Mouse (Mus musculus) CD4-positive helper T cell, adult 2 months (primary cell): ENCODE data around the gene Eif2ak3.

Source experiments
- DNase-seq: peaks from one replicate; pipeline ENCODE4 v3.0.0-alpha.2; 2012; ENCODE audit warnings: low read depth, missing footprints, low spot score

The Eif2ak3 gene

DNA sequence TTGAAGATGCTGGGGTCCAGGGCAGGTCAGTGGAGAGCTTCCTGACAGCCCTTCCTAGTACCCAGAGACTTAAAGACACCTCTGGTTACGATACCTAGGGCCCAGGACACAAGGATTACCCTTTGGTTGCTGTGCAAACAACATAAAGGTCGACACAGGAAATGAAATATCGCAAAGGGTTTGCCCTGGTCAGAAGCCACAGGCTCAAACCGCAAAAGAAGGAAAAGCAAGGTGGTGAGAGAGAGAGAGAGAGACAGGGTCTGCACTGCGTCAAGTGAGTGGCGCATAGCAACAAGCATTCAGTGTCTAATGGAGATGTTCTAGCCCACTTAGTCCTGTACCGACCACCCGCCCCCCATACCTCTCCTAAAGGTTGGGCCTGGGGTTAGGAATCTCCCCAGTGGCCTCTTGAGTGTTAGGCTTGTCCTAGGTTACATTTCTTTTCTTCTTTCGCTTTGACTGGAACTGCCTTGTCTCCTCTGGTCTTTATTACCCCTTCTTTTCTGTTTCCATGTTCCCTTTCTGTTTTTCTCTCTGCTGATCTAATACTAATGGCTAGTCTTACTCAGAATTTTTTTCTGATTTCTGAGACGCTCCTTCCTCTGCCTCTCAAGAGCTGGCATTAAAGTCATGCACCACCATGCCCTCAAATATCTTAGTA is 13.0 kb upstream of the Eif2ak3 start:
- DNase-seq: peak; percentile 12

DNA sequence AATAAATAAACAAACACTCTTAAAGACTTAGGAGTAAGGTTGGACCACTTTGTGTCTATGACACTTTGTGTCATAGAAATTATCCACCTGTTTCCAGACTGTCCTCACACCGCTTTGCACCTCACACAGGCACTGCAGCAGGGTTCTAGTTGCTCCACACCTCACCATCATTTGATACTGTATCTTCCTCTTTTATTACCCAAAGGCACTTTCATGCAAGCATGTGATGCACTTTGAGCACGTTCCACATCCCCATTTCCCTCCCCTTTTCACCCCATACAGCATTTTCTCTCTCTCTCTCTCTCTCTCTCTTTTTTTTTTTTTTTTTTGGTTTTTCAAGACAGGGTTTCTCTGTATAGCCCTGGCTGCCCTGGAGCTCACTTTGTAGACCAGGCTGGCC is 7.0 kb upstream of the Eif2ak3 start:
- no peak for DNase-seq

DNA sequence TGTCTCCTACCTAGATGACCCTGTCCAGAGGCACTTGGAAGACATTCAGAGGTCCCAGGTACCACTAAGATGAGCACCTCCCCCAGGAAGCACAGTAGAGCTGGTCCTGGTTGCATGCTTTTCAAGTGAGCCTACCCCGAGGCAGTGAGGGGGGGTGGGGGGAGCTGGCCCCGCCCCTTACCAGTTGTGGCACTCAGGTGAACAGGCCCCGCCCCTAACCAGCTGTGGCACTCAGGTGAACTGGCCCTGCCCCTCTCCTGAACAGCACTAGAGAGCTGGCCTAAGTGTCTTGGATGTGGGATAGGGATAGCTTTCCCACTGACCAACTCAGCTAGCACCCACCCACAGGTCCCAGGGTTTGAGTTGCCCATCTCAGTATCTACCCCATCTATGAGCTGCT is 5.8 kb upstream of the Eif2ak3 start:
- DNase-seq: no peak

DNA sequence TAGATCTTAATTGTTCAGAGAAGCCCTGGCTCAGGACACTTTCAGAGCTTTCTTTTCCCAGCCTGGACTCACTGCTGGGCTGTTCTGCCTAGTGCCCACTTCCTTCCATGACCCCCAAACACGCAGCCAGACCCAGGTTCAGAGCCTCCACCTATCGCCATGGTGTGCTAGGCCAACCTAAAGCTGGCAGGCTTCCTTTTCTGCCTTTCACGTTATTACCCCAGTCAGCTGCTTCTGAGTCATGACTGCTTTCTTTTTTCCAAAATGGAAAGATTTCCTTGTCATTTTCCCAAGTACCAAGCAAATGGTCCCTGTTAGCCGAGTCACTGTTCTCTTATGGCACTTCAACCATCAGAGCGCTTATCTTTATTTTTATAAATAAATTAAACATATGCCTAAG is 4.0 kb upstream of the Eif2ak3 start:
- DNase-seq: no peak

DNA sequence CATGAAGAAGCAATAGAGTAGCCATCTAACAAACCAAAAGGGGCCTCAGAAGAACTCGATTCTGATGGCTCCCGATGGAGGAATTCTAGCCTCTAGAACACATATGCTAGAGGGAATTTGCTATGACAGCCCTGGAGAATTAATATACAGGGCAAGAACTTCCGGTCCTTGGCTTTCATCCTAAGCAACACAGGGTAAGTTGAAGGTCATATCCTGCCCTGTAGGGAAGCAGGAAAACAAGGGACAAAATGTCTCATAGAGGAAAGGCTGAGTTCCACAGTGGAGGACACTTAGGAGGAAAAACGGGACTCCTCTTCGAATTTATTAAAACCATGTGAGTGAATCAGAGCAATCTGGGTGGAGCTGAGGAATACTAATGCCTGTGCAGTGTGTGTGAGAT is 1.3 kb upstream of the Eif2ak3 start:
- DNase-seq: no peak

DNA sequence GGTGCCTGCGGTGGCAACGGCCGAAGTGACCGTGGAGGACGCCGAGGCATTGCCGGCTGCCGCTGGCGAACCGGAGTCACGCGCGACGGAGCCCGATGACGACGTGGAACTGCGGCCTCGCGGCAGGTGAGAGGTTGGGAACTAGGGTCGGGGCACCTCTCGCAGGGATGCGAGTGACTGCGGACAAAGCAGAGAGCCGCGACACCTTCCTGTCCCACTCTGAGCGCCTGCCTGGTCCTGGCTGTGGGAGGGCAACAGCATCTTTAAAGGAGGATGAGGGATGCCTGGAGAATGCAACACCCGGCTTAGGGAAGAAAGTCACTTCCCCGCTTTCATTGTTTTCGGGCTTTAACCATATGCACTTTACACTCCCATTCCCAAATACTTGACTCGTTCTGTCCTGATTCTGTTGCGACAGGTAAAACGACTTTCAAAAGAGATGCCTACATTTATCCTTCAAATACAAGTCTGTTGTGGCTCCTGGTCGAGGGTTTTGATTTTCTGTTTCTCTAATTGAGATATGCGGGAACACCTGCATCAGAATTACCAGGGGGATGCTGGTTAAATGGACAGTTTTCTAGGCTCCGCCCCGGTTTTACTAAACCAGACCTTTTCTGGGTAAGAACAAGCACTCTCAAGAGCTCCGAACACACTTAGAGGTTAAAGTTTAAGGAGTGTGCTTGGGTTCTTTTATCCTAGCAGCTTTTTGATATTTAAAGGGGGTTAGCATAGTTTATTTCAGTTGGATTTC is 756 bp downstream of the Eif2ak3 start:
- no peak for DNase-seq

DNA sequence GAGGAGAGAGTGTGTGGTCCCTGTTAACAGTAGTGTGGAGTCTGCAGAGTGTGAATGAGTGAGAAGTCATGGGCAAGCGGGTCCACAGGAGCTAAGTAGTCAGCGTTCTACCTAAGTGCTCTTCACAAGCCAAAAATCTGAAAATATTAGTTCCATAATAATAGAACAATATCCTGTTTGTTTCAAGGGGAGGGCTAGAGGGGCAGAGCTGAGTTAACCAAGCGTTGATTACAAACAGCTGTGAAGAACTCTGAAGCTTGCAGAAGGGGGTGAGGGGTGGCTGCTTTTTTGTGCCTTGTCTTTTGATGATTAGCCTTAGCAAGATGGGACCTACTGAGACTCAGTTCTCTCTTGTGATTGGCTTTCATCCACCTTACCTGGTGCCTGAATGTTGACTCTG is 3.1 kb downstream of the Eif2ak3 start:
- no peak for DNase-seq

DNA sequence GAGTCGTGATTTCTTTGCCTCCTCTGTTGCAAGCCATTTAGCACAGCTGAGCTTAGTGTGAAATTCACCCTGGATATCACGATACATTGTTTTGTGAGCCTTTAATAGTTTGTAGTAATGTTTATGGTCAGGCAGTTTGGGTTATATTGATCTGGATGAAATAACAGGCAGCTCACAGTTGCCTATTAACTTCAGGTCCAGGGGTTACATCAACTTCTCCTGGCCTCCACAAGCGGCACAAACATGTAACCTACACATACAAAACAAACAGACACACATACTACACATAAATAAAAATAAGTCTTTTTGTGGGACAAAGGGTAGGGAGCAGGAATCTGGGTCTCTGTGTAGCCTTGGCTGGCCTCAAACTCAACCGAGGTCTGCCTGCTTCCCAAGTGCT is 9.1 kb downstream of the Eif2ak3 start:
- DNase-seq: no peak

DNA sequence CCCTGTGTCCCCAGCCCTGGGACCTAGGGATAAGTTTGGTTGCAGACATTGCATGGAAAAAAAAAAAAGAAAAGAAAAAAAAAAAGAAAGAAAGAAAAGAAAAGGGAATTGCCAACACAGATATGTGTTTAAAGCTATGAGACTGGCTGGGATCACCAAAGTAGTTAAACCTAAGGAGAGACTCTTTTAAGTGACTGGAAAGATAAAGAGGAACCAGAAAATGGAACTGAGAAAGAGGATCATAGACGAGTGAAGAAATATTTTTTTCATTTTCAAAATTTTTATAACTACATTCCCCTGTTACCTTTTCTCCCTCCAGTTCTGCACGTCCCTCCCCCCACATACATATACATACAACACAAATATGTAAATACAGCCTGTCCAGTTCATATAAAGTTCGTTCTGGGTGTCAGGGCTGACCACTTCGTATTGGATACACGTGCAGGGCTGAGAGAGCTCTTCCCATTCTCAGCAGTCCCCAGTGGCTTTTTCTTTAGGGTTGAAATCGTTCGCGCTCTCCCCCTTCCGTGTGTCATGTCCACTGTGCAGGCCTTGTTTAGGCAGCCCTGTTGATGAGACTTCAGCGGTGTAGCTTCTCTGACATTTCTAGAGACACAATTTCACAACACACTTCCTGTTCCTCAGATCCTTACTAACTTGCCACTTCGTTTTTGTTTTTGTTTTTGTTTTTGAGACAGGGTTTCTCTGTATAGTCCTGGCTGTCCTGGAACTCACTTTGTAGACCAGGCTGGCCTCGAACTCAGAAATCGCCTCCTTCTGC is 11.4 kb downstream of the Eif2ak3 start:
- DNase-seq: no peak

DNA sequence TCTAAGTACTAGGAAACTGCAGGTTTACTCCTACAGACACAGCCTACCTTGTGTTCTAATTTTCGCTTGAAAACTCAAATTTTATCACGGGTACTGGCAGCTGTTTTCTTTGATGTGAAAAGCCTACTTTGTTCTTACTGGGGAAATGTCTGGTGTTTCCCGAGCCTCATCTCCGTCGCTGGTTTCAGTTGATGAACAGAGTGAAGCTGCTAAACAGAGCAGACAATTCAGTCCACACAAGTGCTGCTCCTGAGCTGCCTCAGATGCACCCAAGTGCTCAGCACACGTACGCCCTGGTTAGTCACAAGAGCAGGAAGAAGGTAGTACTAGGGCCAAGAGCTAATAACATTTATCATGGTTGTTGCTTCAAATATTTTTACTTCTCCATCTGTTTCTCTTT is 18.4 kb downstream of the Eif2ak3 start:
- DNase-seq: peak; percentile 32

DNA sequence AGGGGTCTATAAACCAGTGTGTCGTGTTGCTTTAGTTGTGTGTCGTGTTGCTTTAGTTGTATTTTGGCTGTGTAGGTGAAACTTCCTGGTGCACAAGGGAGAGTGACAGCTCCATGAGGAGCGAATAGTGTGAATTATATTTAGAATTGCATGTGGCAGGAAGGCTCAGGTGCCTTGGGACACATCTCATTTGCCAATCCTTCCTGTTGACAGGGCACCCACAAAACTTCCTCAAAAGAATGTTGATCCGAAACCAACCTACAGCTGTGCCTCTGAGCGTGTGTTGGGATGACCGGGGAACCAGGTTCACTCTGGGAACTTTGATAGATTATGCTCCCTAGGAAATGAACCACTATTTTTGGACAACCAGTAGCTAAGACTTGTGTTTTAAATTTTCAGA is 20.0 kb downstream of the Eif2ak3 start:
- DNase-seq: no peak

DNA sequence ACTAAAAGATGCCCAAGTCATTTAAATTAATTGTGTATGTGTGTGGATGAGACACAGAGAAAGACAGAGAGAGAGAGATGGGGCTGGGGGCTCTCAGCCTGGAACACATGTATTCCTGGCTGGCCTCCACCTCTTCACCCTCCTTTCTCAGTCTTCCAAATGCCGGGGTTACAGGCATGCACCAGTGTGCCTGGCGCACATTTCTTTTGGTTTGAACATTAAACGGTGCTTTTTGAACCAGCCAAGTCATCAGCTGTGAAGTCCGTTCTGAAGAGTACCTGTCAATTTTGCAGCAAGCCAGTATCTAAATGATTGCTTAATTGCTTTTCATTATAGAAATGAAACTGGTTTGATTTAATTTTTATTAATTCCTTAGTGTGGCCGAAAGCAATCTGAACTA is 22.4 kb downstream of the Eif2ak3 start:
- no peak for DNase-seq

DNA sequence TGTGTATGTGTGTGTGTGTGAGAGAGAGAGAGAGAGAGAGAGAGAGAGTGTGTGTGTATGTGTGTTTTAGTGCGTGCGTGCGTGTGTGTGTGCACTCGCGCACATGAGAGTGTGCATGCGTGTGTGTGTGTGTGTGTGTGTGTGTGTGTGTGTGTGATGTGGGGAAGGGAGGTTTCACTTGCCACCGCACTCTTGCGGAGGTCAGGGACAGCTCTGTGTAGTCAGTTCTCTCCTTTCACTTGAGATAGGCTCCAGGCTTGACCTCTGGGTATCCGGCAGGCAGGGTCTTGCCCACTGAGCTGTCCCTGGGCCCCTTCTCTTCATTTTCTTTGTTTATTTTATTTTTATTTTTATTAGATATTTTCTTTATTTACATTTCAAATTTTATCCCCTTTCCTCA is 23.0 kb downstream of the Eif2ak3 start:
- no peak for DNase-seq

DNA sequence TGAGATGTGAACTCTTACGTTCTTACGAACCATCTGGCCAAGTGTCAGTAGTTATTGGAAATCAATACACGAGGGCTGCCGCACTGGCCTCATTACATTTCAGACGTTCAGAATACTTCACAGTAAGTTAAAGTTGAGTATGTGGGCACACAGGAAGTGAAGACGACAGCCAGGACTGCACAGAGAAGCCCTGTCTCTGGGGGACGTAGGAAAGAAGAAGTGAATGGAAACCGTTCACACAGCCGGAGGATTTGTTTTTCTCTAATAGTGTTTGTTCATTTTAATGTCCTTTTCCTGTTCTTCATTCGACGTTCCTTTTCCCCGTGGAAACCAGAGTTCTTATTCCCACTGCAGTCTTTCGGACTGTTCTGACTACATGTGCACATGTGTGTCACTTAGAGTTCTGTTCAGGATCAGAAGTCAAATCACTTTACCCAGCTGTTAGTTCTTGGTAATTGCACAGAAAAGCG is 27.2 kb downstream of the Eif2ak3 start:
- peak; percentile 17 for DNase-seq

DNA sequence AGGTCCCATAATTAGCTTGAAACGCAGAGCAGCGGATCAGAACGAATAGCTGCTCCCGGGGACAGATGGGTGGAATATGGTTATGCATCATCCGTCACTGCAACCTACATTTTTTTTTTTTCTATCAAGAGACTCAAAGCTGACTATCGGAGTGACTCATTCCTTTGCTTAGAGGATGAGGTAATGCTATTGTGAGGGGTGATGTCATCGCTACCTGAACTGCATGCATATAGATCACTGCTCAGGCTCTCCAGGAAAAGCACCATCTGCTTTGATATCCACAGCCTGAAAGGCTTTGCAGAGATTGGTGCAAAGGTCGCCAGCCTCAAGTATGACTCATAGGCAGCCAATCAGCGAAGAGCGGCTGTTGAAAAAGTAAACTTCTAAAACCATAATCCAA is 27.8 kb downstream of the Eif2ak3 start:
- peak; percentile 81 for DNase-seq

DNA sequence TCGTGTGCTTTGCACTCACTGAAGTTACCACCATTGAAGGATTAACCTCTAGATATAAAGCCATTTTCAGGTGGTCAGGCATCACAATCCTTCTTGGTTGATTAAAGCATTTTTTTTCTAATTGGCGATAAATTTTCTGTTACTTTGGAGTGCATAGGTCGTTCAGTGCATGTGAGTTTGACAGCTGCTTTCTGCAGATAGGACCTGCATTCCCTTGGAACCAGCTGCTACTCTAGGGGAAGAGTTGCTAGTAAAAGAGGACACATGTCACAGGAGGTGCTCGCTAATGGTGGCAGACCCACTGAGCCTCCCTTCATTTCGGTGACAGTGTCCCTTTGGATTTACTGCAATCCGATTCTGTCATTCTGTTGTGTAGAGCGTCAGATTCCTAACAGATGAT is 28.3 kb downstream of the Eif2ak3 start:
- peak; percentile 8 for DNase-seq

DNA sequence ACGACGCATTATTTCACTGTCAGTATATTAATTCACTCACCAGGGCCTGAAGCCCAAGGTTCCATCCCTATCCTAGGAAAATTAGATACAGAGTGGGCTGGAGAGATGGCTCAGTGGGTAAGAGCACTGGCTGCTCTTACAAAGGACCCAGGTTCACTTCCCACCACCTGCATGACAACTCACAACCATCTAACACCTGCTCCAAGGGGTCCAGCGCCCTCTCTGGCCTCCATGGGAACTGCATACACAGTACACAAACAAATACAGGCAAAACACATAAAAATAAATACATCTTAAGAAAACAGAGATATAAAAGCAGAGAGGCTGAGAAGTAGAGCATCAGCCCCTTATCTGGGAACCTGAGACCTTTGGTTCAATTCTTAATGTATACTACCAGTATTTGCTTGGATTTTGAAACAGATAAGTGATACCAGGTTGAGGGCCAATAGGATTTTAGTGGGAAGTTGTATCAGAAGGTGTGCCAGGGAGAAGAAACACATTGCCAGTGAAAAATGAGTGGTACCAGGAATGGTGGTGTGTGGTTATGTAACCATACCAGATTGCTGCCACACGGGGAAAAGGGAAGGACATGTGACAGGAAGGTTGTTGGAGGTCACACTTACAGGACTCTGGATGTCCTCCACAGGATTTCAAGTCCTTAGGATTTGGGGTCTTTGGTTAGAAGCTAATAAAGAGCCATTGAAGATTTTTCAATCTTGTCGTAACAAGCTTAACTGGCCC is 29.9 kb downstream of the Eif2ak3 start:
- DNase-seq: peak; percentile 22

DNA sequence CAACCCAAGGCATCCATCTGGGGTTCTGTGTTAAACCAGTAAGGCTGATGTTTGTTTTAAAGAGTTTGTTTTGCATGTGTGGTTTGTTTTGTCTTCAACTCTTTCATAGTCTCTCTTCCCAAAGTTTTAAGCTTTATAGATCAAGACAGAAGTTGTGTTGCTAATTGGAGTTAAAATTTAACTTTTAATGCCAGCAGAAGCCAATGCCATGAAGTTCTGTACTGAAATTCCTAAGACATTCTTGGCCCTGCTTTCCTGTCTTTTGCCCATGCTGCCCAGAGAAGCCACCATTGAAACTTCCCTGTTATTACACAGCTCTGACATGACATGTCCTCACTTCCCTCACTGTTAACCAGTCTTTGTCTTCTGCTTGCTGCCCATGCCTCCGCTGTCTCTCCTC is 30.7 kb downstream of the Eif2ak3 start:
- DNase-seq: no peak

DNA sequence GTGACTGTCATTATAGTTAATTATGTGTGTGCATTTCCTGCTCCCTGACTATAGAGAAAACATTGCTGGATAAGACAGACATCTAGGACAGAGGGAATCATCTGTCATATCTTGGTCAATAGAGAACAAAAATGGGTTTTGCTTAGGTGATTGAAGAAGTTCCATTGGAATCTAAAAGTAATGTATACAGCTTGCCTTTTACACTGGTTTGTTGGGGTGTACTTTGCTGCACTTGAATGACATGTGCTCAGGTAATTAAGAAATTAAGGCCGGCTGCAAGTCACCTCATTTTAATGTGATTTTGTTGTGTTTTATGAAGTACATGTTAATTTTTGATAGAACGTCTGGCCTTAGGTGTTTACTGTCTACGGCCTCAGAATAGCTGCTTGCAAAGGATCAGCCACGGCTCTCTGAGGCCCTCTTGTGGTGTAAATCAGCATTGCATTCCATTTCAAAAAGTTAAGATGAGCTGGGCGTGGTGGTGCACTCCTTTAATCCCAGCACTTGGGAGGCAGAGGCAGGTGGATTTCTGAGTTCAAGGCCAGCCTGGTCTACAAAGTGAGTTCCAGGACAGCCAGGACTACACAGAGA is 36.5 kb downstream of the Eif2ak3 start:
- peak; percentile 78 for DNase-seq

DNA sequence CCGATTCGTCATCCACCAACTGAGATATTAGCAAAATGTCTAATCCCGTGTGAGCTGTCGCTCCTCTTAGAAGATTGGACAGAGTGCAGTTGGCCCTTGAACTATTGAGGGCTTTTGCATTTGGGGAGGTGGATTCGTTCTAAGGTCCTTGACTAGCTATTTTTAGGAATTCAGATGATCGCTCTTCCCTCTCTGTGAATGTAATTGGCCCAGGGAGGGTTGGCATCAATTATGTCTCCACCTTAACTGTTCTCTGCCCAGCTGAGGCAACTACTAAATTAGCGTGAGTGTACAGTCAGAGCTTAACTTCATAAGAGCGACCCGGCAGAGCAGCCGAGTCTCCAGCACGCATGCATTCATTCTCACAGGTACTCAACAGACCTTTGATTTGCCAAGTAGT is 43.7 kb downstream of the Eif2ak3 start:
- no peak for DNase-seq

DNA sequence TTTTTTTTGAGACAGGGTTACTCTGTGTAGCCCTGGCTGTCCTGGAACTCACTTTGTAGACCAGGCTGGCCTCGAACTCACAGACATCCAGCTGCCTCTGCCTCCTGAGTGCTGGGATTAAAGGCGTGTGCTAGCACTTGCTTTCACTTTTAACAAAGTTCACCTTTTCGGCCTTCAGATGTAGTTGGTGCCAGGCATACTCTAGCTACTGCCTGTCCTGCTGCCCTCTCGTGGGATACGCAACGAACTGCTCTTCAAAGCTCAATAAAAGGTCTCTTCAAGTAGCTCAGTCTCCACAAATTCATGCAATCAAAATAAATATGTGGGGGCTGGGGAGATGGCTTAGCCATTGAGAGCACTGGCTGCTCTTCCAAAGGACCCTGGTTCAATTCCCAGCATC is 53.9 kb downstream of the Eif2ak3 start:
- DNase-seq: no peak

DNA sequence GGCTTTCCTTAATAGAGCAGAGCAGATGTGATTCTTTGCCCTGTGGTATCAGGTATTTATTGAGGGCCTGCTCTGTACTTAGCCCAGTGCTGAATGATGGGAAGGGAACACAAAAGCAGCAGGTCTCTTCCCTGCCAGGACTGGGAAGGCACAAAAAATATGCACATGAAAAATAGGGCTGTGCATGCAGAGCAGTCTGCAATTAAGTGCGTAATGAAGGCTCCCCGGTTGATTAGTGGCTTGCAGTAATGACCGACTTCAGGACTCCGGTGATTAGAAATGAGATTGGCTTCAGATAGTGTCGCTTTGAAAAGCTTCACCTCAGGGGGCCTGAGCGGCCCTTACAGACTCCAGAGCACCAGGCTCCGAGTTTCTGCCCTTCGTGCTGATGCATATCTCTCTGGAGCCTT is 55.3 kb downstream of the Eif2ak3 start:
- DNase-seq: no peak
